Mouse (Mus musculus): ENCODE results near the gene Sirt6. TPM values are rescaled to one million over a fixed set of nuclear protein-coding genes. Genes with fewer than 3 reads are reported as not detected.
"Not testable (repeated sequence)": the region's sequence is repeated elsewhere in the genome, so short reads cannot be mapped to it uniquely, and the experiment has no call there.

The Sirt6 gene
- 45.7 and 46.6 TPM in 2 replicates for polyA plus RNA-seq (2014; fragmentation: Nextera tagmentation; extraction: Ambion mirVana)

DNA sequence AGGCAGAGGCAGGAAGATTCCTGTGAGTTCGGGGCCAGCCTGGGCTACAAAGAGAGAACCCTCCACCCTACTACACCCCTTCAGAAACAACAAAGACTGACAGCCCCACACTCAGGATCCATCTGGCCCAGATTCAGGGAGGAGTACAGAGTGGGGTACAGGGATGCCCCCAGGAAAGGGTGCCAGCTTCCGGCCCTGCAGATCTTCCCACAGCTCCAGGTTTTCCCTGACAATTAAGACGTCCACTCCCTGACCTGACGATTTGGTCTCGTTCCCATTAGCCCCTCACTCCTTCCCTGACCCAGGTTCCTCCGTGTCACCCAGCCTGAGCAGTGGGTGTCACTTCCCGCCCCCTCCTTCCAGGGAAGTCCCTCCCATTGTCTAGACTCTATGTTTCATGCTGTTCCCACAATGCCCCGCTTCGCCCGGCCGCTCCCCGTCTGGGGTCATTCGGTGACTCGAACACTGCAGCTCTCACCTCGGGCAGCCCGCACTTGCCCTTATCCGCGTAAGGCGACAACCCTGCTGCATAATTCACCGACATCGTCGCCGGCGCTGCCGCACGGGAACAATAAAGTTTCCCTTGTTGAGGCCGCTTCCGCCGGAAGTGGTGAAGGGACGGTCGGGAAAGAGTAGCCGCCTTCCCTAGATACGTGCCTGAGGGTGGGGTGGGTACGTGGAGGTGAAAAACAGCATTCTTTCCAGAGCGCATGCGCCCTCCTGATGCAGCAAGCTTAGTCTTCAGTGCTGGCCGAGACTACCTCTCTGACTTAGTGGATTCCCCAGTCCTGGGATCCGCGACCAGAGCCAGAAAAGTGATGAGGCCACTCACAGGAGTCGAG is at the start of gene Sirt6:
Gene Sirt6 (minus strand): TSS at position 804 of the 842 bp plus-strand sequence.
- no peaks in the 10 kb centered on the region for H3K9me3 ChIP-seq (ENCODE audit: control insufficient read depth, low read length)
- H3K27ac ChIP-seq (ENCODE audit: low read depth, low read length), result peak within 1 kb of the TSS; percentile 39
- H3K4me2 ChIP-seq (ENCODE audit: low read depth), result peak within 1 kb of the TSS; percentile 78
- H3K36me3 ChIP-seq (ENCODE audit: control insufficient read depth, insufficient read depth, low read length), result peaks cover 2% of the 10 kb centered on the region; the same call in 1 of the 2 replicates
- peak; percentile 92 for DNase-seq (ENCODE audit: low spot score)
- no peaks in the 10 kb centered on the region for H3K27me3 ChIP-seq (ENCODE audit: control insufficient read depth, insufficient read depth, low read length)
- H3K4me3 ChIP-seq (ENCODE audit: low read depth, low read length), result peak within 1 kb of the TSS; percentile 47
- peak; percentile 88 for ATAC-seq (ENCODE audit: insufficient read depth, low FRiP score, low TSS enrichment)
- H3K9ac ChIP-seq (ENCODE audit: low read length), result peak within 1 kb of the TSS; percentile 60
- 4% methylated on average over 40 of the region's 40 CpGs for WGBS
- 0 out of 2 replicates have a peak, but pooled peaks cover 4% of the 10 kb centered on the region for H3K4me1 ChIP-seq (ENCODE audit: control insufficient read depth, insufficient read depth, low read length)

DNA sequence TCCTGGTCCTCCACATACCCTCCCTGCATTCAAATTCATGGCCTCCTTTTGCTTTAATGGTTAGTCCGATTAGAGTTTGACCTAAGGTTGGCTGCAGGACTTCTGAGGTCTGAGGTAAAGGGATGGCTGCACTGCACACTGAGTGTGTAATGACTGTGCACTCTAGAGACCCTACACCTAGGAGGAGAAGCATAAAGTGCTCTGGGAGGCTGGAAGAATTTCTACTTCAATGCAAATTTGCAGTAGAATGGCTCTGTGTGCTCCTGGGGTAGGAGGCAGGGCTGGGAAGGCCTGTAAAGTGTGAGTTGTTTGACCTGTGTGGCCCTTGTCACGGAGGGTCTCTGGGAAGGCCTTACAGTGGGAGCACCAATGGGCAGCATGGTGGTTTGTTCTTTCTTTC is 28.6 kb upstream of the Sirt6 start:
- DNase-seq (ENCODE audit: low spot score) (no peak), ATAC-seq (ENCODE audit: insufficient read depth, low FRiP score, low TSS enrichment) (no peak)
- Histone ChIP-seq H3K27me3 (ENCODE audit: control insufficient read depth, insufficient read depth, low read length) (no peaks in the 10 kb centered on the region), H3K4me3 (ENCODE audit: low read depth, low read length) (no peak overlapping the region), H3K9me3 (ENCODE audit: control insufficient read depth, low read length) (peaks cover 19% of the 10 kb centered on the region), H3K4me2 (ENCODE audit: low read depth) (no peak overlapping the region), H3K27ac (ENCODE audit: low read depth, low read length) (no peak overlapping the region), H3K4me1 (ENCODE audit: control insufficient read depth, insufficient read depth, low read length) (no peaks in the 10 kb centered on the region), H3K9ac (ENCODE audit: low read length) (no peak overlapping the region), H3K36me3 (ENCODE audit: control insufficient read depth, insufficient read depth, low read length) (peaks cover 6% of the 10 kb centered on the region; the same call in 1 of the 2 replicates)
- 93% methylated on average over 2 of the region's 2 CpGs for WGBS

GRCm38 (mm10) chr10:81655178-81655577 is 27.6 kb upstream of the Sirt6 start:
- ATAC-seq (ENCODE audit: insufficient read depth, low FRiP score, low TSS enrichment) (no peak), DNase-seq (ENCODE audit: low spot score) (no peak)
- Histone ChIP-seq H3K9me3 (ENCODE audit: control insufficient read depth, low read length) (peaks cover 19% of the 10 kb centered on the region), H3K4me3 (ENCODE audit: low read depth, low read length) (no peak overlapping the region), H3K4me2 (ENCODE audit: low read depth) (no peak overlapping the region), H3K27ac (ENCODE audit: low read depth, low read length) (no peak overlapping the region), H3K9ac (ENCODE audit: low read length) (no peak overlapping the region), H3K36me3 (ENCODE audit: control insufficient read depth, insufficient read depth, low read length) (peaks cover 6% of the 10 kb centered on the region; the same call in 1 of the 2 replicates), H3K27me3 (ENCODE audit: control insufficient read depth, insufficient read depth, low read length) (no peaks in the 10 kb centered on the region), H3K4me1 (ENCODE audit: control insufficient read depth, insufficient read depth, low read length) (no peaks in the 10 kb centered on the region)
- WGBS, result 96% methylated on average over 10 of the region's 10 CpGs

DNA sequence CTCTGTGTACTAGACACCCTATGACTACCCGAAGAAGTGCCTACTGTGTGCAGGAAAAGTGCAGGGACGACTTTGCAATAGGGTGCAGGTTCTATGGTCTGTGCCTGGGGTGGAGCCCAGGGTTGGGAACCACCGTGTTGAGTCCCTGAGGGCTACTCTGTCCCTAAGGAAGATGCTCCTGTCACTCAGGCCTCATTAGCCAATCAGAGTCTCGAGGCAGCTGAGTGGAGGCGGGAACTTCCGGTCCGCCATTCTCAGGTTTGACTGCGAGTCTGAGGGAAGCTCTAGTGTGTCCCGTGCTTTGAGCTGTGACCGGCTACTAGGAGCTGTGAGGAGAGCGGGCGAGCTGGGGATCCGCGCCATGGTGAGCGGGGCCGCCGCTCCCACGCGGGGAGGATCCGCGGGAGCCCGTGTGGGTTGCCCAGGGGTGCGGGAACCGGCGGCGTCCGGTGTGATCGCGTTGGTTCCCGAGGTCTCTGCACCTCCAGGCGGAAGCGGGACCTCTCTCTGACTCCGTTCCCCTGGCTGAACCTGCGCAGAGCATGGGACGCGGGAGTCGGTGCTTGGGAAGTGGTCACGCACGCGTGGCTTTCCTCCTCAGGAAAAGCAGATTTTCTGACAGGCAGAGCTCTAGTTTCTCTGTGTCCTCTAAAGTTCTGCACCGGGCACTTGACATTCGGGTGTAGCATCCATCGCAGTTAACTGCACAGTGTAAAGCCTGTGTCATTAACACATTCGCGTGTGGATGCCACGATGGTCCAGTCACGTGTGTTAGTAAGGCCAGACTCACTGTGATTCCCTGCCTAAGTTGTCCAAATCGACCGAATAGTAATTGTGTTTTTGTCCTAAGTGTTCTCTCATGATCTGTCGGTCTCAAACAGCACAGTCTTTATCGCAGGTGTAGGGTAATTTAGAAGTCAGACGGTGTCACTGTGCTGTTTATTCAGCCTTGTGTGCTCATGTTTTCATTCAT is 21.5 kb upstream of the Sirt6 start, which contains the start of gene Gm10778:
Gene Gm10778 (plus strand): TSS at position 257 of the 973 bp plus-strand sequence.
- Histone ChIP-seq H3K4me2 (ENCODE audit: low read depth) (peak within 1 kb of the TSS; percentile 42), H3K4me3 (ENCODE audit: low read depth, low read length) (peak within 1 kb of the TSS; percentile 47), H3K9ac (ENCODE audit: low read length) (peak within 1 kb of the TSS; percentile 65)
- not testable (repeated sequence) for H3K4me1 ChIP-seq (ENCODE audit: control insufficient read depth, insufficient read depth, low read length); H3K27me3 ChIP-seq (ENCODE audit: control insufficient read depth, insufficient read depth, low read length); H3K9me3 ChIP-seq (ENCODE audit: control insufficient read depth, low read length); H3K36me3 ChIP-seq (ENCODE audit: control insufficient read depth, insufficient read depth, low read length); H3K27ac ChIP-seq (ENCODE audit: low read depth, low read length)
- 4% methylated on average over 34 of the region's 52 CpGs for WGBS
- peak; percentile 99 for ATAC-seq (ENCODE audit: insufficient read depth, low FRiP score, low TSS enrichment)
- peak; percentile 90 for DNase-seq (ENCODE audit: low spot score)

DNA sequence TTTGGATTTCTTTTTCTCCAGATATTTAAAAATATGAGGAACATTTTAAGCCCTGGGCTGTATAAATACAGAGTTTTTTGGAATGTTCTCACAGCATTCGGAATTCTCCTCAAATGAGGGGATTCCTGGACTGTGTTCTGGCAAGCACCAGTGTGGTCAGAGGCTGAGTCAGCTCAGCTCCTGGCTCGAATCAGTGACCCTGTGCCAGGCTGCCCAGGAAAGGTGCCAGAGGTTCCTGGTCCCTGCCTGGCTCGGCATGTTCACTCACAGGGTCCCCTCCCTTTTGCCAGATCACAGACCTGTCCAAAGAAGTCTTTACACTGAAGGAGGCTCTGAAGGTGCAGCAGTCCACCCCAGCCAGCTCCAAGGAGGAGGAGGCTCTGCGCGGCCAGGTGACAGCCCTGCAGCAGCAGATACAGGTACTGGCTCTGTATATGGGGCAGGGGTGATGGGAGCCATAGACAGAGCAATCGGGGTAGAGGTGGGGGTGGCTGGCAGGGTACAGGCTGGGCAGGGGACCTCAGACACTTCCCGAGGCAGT is 18.5 kb upstream of the Sirt6 start:
- H3K4me2 ChIP-seq (ENCODE audit: low read depth), result no peak overlapping the region
- no peaks in the 10 kb centered on the region for H3K36me3 ChIP-seq (ENCODE audit: control insufficient read depth, insufficient read depth, low read length)
- H3K4me1 ChIP-seq (ENCODE audit: control insufficient read depth, insufficient read depth, low read length), result peaks cover 9% of the 10 kb centered on the region; the same call in 1 of the 2 replicates
- H3K27me3 ChIP-seq (ENCODE audit: control insufficient read depth, insufficient read depth, low read length), result no peaks in the 10 kb centered on the region
- WGBS, result 82% methylated on average over 7 of the region's 7 CpGs
- no peak overlapping the region for H3K27ac ChIP-seq (ENCODE audit: low read depth, low read length)
- DNase-seq (ENCODE audit: low spot score), result no peak
- H3K9me3 ChIP-seq (ENCODE audit: control insufficient read depth, low read length), result no peaks in the 10 kb centered on the region
- H3K4me3 ChIP-seq (ENCODE audit: low read depth, low read length), result no peak overlapping the region
- H3K9ac ChIP-seq (ENCODE audit: low read length), result no peak overlapping the region
- no peak for ATAC-seq (ENCODE audit: insufficient read depth, low FRiP score, low TSS enrichment)

DNA sequence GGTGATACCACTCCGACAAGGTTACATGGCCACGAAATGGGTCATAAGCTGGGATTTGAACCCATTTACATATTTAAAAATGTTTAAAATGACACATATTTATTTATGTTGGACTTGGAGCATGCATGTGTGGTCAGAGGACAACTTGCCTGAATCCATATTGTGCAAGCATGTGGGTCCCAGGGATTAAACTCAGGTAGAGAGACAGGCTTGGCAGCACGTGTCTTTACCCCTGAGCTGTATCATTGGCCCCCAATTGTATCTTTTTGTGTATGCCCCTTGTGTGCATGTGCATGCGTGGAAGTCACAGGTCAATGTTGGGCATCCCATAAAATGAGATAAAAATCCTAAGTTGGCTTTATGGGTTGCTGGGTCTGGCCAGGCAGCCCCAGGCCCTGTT is 17.8 kb upstream of the Sirt6 start:
- peaks cover 9% of the 10 kb centered on the region; the same call in 1 of the 2 replicates for H3K4me1 ChIP-seq (ENCODE audit: control insufficient read depth, insufficient read depth, low read length)
- no peaks in the 10 kb centered on the region for H3K36me3 ChIP-seq (ENCODE audit: control insufficient read depth, insufficient read depth, low read length)
- no peak overlapping the region for H3K27ac ChIP-seq (ENCODE audit: low read depth, low read length)
- no peak overlapping the region for H3K4me2 ChIP-seq (ENCODE audit: low read depth)
- H3K9ac ChIP-seq (ENCODE audit: low read length), result no peak overlapping the region
- H3K4me3 ChIP-seq (ENCODE audit: low read depth, low read length), result no peak overlapping the region
- ATAC-seq (ENCODE audit: insufficient read depth, low FRiP score, low TSS enrichment) (no peak), DNase-seq (ENCODE audit: low spot score) (no peak)
- WGBS, result 88% methylated on average over 4 of the region's 4 CpGs
- no peaks in the 10 kb centered on the region for H3K9me3 ChIP-seq (ENCODE audit: control insufficient read depth, low read length)
- H3K27me3 ChIP-seq (ENCODE audit: control insufficient read depth, insufficient read depth, low read length), result no peaks in the 10 kb centered on the region

GRCm38 (mm10) chr10:81644716-81645115 is 17.1 kb upstream of the Sirt6 start:
- peaks cover 9% of the 10 kb centered on the region; the same call in 1 of the 2 replicates for H3K4me1 ChIP-seq (ENCODE audit: control insufficient read depth, insufficient read depth, low read length)

GRCm38 (mm10) chr10:81644162-81644561 is 16.6 kb upstream of the Sirt6 start:
- Histone ChIP-seq H3K4me2 (ENCODE audit: low read depth) (peak overlapping the region; percentile 87), H3K9ac (ENCODE audit: low read length) (peak overlapping the region; percentile 93), H3K4me3 (ENCODE audit: low read depth, low read length) (peak overlapping the region; percentile 69), H3K9me3 (ENCODE audit: control insufficient read depth, low read length) (no peaks in the 10 kb centered on the region), H3K27ac (ENCODE audit: low read depth, low read length) (no peak overlapping the region), H3K4me1 (ENCODE audit: control insufficient read depth, insufficient read depth, low read length) (peaks cover 9% of the 10 kb centered on the region; the same call in 1 of the 2 replicates), H3K36me3 (ENCODE audit: control insufficient read depth, insufficient read depth, low read length) (no peaks in the 10 kb centered on the region), H3K27me3 (ENCODE audit: control insufficient read depth, insufficient read depth, low read length) (no peaks in the 10 kb centered on the region)
- no peak for DNase-seq (ENCODE audit: low spot score)
- ATAC-seq (ENCODE audit: insufficient read depth, low FRiP score, low TSS enrichment), result 0 out of 2 replicates have a peak, but pooled peaks have one; percentile 9
- 47% methylated on average over 2 of the region's 2 CpGs for WGBS

More at GRCm38 (mm10) chr10:81644716-81645115, 17.1 kb upstream of the Sirt6 start:
- no peak overlapping the region for H3K4me3 ChIP-seq (ENCODE audit: low read depth, low read length)
- 90% methylated on average over 18 of the region's 18 CpGs for WGBS
- ATAC-seq (ENCODE audit: insufficient read depth, low FRiP score, low TSS enrichment) (no peak), DNase-seq (ENCODE audit: low spot score) (no peak)
- H3K4me2 ChIP-seq (ENCODE audit: low read depth), result no peak overlapping the region
- H3K9ac ChIP-seq (ENCODE audit: low read length), result no peak overlapping the region
- no peaks in the 10 kb centered on the region for H3K36me3 ChIP-seq (ENCODE audit: control insufficient read depth, insufficient read depth, low read length)
- H3K27me3 ChIP-seq (ENCODE audit: control insufficient read depth, insufficient read depth, low read length), result no peaks in the 10 kb centered on the region
- no peak overlapping the region for H3K27ac ChIP-seq (ENCODE audit: low read depth, low read length)
- no peaks in the 10 kb centered on the region for H3K9me3 ChIP-seq (ENCODE audit: control insufficient read depth, low read length)

Data from neural tube, embryonic 11.5 days (tissue).